Comparison of ENCODE assay signal across 10 mouse cellular contexts in genomic region chr16:92286609-92287008, GRCm38 (mm10). TPM values are rescaled to one million over a fixed set of nuclear protein-coding genes. Genes with fewer than 3 reads are reported as not detected.
DNase-seq lines count a peak whose midpoint lies in the region; ATAC-seq and TF ChIP-seq lines count a peak whose summit lies in the region.
"Had no signal": no experiment of that assay in that cellular context is flagged by ENCODE, and none has a peak within 500 bp of the region (broad histone marks: within the 10 kb centered on the region; RNA-seq: fewer than 3 reads in every experiment).

No protein-coding gene starts in this region.

- no peak overlapping the region for H3K4me3 ChIP-seq in kidney, embryonic 16.5 days (ENCODE audit: low read length)
- no peak overlapping the region for H3K4me3 ChIP-seq in myocyte
- H3K4me3 ChIP-seq in stomach, embryonic 15.5 days (replicated peaks): no peak overlapping the region
- H3K4me3 ChIP-seq: embryonic facial prominence, embryonic 13.5 days had no signal

- no peak for ATAC-seq in kidney, embryonic 16.5 days (ENCODE audit: low FRiP score, low TSS enrichment)
- peak; percentile 63; the same call in 1 of the 2 replicates for ATAC-seq in cerebellum, adult (ENCODE audit: insufficient number of reproducible peaks, low FRiP score, low TSS enrichment)
- ATAC-seq in frontal cortex, adult (ENCODE audit: low TSS enrichment): peak; percentile 52; the same call in 1 of the 2 replicates
- 0 out of 2 replicates have a peak, but pooled peaks have one; percentile 18 for ATAC-seq in stomach, embryonic 15.5 days (ENCODE audit: insufficient read depth, low FRiP score, low read depth)

- H3K27ac ChIP-seq in kidney, embryonic 16.5 days (ENCODE audit: low read length): no peak overlapping the region
- no peak overlapping the region for H3K27ac ChIP-seq in stomach, embryonic 15.5 days
- H3K27ac ChIP-seq: embryonic facial prominence, embryonic 13.5 days had no signal

- DNase-seq in kidney, adult 18-20 months: peak; percentile 90
- DNase-seq in hindlimb bud, embryonic 11.5 days (ENCODE audit: extremely low spot score, low read depth, low spot score): peak; percentile 81
- peak; percentile 87 to 92 for DNase-seq in left cerebral cortex, postnatal 14 days (ENCODE audit: low spot score in 2 of 2)

- no peaks in the 10 kb centered on the region for H3K9me3 ChIP-seq in kidney, embryonic 16.5 days (ENCODE audit: low read length)
- no peaks in the 10 kb centered on the region for H3K9me3 ChIP-seq in stomach, embryonic 15.5 days
- H3K9me3 ChIP-seq: embryonic facial prominence, embryonic 13.5 days had no signal

- H3ac ChIP-seq in myocyte (ENCODE audit: control insufficient read depth, insufficient read length): no peak overlapping the region

- H3K36me3 ChIP-seq in kidney, embryonic 16.5 days (ENCODE audit: insufficient read depth, low read length): no peaks in the 10 kb centered on the region
- no peaks in the 10 kb centered on the region for H3K36me3 ChIP-seq in myocyte (ENCODE audit: control insufficient read depth, insufficient read depth)
- no peaks in the 10 kb centered on the region for H3K36me3 ChIP-seq in stomach, embryonic 15.5 days
- H3K36me3 ChIP-seq: embryonic facial prominence, embryonic 13.5 days had no signal

- H3K27me3 ChIP-seq in kidney, embryonic 16.5 days (ENCODE audit: insufficient read depth, low read length): no peaks in the 10 kb centered on the region
- H3K27me3 ChIP-seq in myocyte (ENCODE audit: control insufficient read depth, insufficient read depth, insufficient read length): peaks cover 14% of the 10 kb centered on the region
- no peaks in the 10 kb centered on the region for H3K27me3 ChIP-seq in stomach, embryonic 15.5 days (replicated peaks)

- TF ChIP-seq POLR2A in myocyte (IDR thresholded peaks at IDR 0.05; ENCODE audit: insufficient read length, low read depth): no peak

- 9% methylated on average over 7 of the region's 7 CpGs for WGBS in kidney, embryonic 16.5 days
- WGBS in stomach, embryonic 15.5 days: 11% methylated on average over 7 of the region's 7 CpGs

- no peak overlapping the region for H3K9ac ChIP-seq in kidney, embryonic 16.5 days (replicated peaks; ENCODE audit: low read length)
- no peak overlapping the region for H3K9ac ChIP-seq in stomach, embryonic 15.5 days
- H3K9ac ChIP-seq: embryonic facial prominence, embryonic 13.5 days had no signal

- no peaks in the 10 kb centered on the region for H3K4me1 ChIP-seq in kidney, embryonic 16.5 days (ENCODE audit: insufficient read depth, low read length)
- H3K4me1 ChIP-seq in stomach, embryonic 15.5 days: no peaks in the 10 kb centered on the region

- no peaks in the 10 kb centered on the region for H3K79me2 ChIP-seq in myocyte (ENCODE audit: control insufficient read depth, insufficient read depth)

- intact Hi-C loops in left cerebral cortex, postnatal 14 days (cut with DNase I): loop anchor here (1.0 to 5.0 kb wide), 3 partner anchors 139 to 350 kb away; partner anchors contain the start of genes Gm49711, Mrps6 and Slc5a3

- no peak overlapping the region for H3K4me2 ChIP-seq in kidney, embryonic 16.5 days (replicated peaks; ENCODE audit: low read depth, low read length)
- peak overlapping the region; percentile 12 for H3K4me2 ChIP-seq in myocyte (ENCODE audit: low read depth)
- H3K4me2 ChIP-seq in stomach, embryonic 15.5 days: no peak overlapping the region
- H3K4me2 ChIP-seq: embryonic facial prominence, embryonic 13.5 days had no signal

TF ChIP-seq in myocyte, 11 proteins besides CTCF, POLR2A, EP300 and RAD21:
- no peak for TF ChIP-seq REST (IDR thresholded peaks at IDR 0.05; ENCODE audit: insufficient read depth, insufficient read length)
- TF ChIP-seq SRF (IDR thresholded peaks at IDR 0.05; ENCODE audit: control insufficient read depth, insufficient read length, low read depth): no peak
- no peak for TF ChIP-seq TCF3 (IDR thresholded peaks at IDR 0.05; ENCODE audit: insufficient read length, low read depth)
- TF ChIP-seq MYOD1 (IDR thresholded peaks at IDR 0.05; ENCODE audit: control insufficient read depth in 1 of 3, insufficient read length in 2 of 3, low read depth in 2 of 3): no peak

RNA-seq across cellular contexts. Expression of gene Kcne2, which starts 5.6 kb away (rescaled TPM):
- polyA plus RNA-seq in kidney, embryonic 16.5 days (2015; fragmentation: Nextera tagmentation; extraction: Ambion mirVana): 0.21 TPM in 1 of 2 replicates, not detected in the other
- total RNA-seq in left cerebral cortex, postnatal 14 days (2021): under 1 TPM; 0.42 to 0.66 TPM
- polyA plus RNA-seq in myocyte (2012; fragmentation: generic; extraction: Trizol): not detected
- 2.5 and 3.0 TPM in 2 replicates for polyA plus RNA-seq in stomach, embryonic 15.5 days (2015; fragmentation: Nextera tagmentation; extraction: Ambion mirVana)

RNA-seq across cellular contexts. Expression of gene Smim11, which starts 14.5 kb away (rescaled TPM):
- 101 and 110 TPM in 2 replicates for polyA plus RNA-seq in kidney, embryonic 16.5 days (2015; fragmentation: Nextera tagmentation; extraction: Ambion mirVana)
- 10 to 100 TPM; 13.4 to 15.3 TPM for total RNA-seq in left cerebral cortex, postnatal 14 days (2021)
- 99.4 TPM for polyA plus RNA-seq in myocyte (2012; fragmentation: generic; extraction: Trizol)
- polyA plus RNA-seq in stomach, embryonic 15.5 days (2015; fragmentation: Nextera tagmentation; extraction: Ambion mirVana): 136 and 143 TPM in 2 replicates

RNA-seq across cellular contexts. Expression of gene Fam243, which starts 34.6 kb away (rescaled TPM):
- 0.07 TPM in 1 of 2 replicates, not detected in the other for polyA plus RNA-seq in kidney, embryonic 16.5 days (2015; fragmentation: Nextera tagmentation; extraction: Ambion mirVana)
- total RNA-seq in left cerebral cortex, postnatal 14 days (2021): not detected
- polyA plus RNA-seq in myocyte (2012; fragmentation: generic; extraction: Trizol): not detected
- polyA plus RNA-seq in stomach, embryonic 15.5 days (2015; fragmentation: Nextera tagmentation; extraction: Ambion mirVana): not detected in 2 replicates
- polyA plus RNA-seq: embryonic facial prominence, embryonic 13.5 days; stomach, embryonic 16.5 days had no signal
